ENCODE assay signal across 11 mouse cellular contexts in the genomic region with DNA sequence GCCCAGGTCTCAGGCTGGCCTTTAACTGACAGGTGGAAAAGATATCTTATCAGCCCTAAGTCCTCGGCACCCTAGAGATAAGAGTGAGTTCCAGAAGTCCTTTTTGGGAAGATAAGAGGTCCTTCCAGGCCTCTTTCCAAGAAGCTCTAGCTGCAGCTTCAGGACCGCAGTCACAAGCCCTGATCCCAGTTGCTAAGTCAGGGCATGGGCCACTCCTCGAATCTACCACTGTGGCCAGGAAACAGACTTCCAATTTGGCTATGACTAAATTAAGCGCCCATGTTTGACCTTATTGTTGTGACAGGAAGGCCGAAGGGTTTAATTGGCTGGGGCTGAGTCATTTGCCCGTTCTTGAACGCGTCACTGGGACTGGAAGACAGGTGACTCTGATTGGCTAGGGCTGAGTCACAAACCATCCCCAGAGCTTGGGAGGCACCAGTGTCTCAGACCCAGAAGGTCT. TPM values are rescaled to one million over a fixed set of nuclear protein-coding genes. Genes with fewer than 3 reads are reported as not detected.
DNase-seq lines count a peak whose midpoint lies in the region; ATAC-seq and TF ChIP-seq lines count a peak whose summit lies in the region.
"Had no signal": no experiment of that assay in that cellular context is flagged by ENCODE, and none has a peak within 500 bp of the region (broad histone marks: within the 10 kb centered on the region; RNA-seq: fewer than 3 reads in every experiment).

No protein-coding gene starts in this region.

- peaks cover 61% of the 10 kb centered on the region for H3K4me1 ChIP-seq in erythroblast, embryonic 14.5 days (ENCODE audit: control insufficient read depth)
- peaks cover 15% of the 10 kb centered on the region for H3K4me1 ChIP-seq in liver, embryonic 16.5 days (ENCODE audit: control insufficient read depth, low read depth, low read length)
- peaks cover 4% of the 10 kb centered on the region; the same call in 1 of the 2 replicates for H3K4me1 ChIP-seq in cerebellum, adult 2 months (ENCODE audit: control insufficient read depth, insufficient read depth, low read length)
- H3K4me1 ChIP-seq: limb, embryonic 15.5 days had no signal

- H3K9me3 ChIP-seq in erythroblast, embryonic 14.5 days (ENCODE audit: control insufficient read depth, low read length), result no peaks in the 10 kb centered on the region
- H3K9me3 ChIP-seq in liver, embryonic 16.5 days (replicated peaks; ENCODE audit: control insufficient read depth, low read length), result no peaks in the 10 kb centered on the region
- H3K9me3 ChIP-seq: limb, embryonic 15.5 days had no signal

- no peaks in the 10 kb centered on the region for H3K27me3 ChIP-seq in erythroblast, embryonic 14.5 days (ENCODE audit: control insufficient read depth)
- peaks cover 21% of the 10 kb centered on the region for H3K27me3 ChIP-seq in liver, embryonic 16.5 days (ENCODE audit: control insufficient read depth, insufficient read depth, low read depth, low read length)
- no peaks in the 10 kb centered on the region for H3K27me3 ChIP-seq in cerebellum, adult 2 months (ENCODE audit: control insufficient read depth, insufficient read depth, low read length)
- H3K27me3 ChIP-seq: limb, embryonic 15.5 days had no signal

- peak overlapping the region; percentile 51 for H3K27ac ChIP-seq in gastrocnemius, adult 2 months
- H3K27ac ChIP-seq in liver, embryonic 16.5 days (ENCODE audit: low read length), result peak overlapping the region; percentile 9; the same call in 1 of the 2 replicates
- no peak overlapping the region for H3K27ac ChIP-seq in cerebellum, adult 2 months (ENCODE audit: insufficient read depth, low read length)
- H3K27ac ChIP-seq: layer of hippocampus, adult 2 months; limb, embryonic 15.5 days had no signal

- peak; percentile 28 for DNase-seq in gastrocnemius, adult 2 months
- DNase-seq in gastrocnemius, adult 8-10 months (ENCODE audit: low spot score in 2 of 2), result no peak
- DNase-seq in Muller cell, postnatal 12 days (ENCODE audit: inconsistent ontology term), result peak; percentile 68
- DNase-seq in layer of hippocampus, postnatal 25 days (ENCODE audit: extremely low spot score in 1 of 2, low spot score in 1 of 2), result no peak
- DNase-seq in cerebellum, adult 2 months, result no peak
- no peak for DNase-seq in thymus, postnatal 14 days
- DNase-seq: midbrain, embryonic 14.5 days had no signal

- no peak for TF ChIP-seq CTCF in gastrocnemius, adult 2 months (IDR thresholded peaks at IDR 0.05)
- no peak for TF ChIP-seq CTCF in cerebellum, adult 2 months (IDR thresholded peaks at IDR 0.05; ENCODE audit: borderline replicate concordance, insufficient read depth, low read depth, low read length)

- no peak for TF ChIP-seq POLR2A in cerebellum, adult 2 months (IDR thresholded peaks at IDR 0.05; ENCODE audit: borderline replicate concordance, insufficient read depth, low read length)

- intact Hi-C loops in gastrocnemius, adult 2 months (cut with DNase I), result no loop called here

- peak overlapping the region; percentile 35 for H3K9ac ChIP-seq in liver, embryonic 16.5 days (ENCODE audit: low read depth, low read length)
- H3K9ac ChIP-seq: limb, embryonic 15.5 days had no signal

- H3K4me2 ChIP-seq in liver, embryonic 16.5 days (ENCODE audit: low read depth, low read length), result peak overlapping the region; percentile 31
- H3K4me2 ChIP-seq: limb, embryonic 15.5 days had no signal

- peak; percentile 88 for ATAC-seq in liver, embryonic 16.5 days (ENCODE audit: low read depth)

- WGBS in liver, embryonic 16.5 days (ENCODE audit: insufficient replicate concordance), result 23% methylated on average over 8 of the region's 8 CpGs
- 54% methylated on average over 8 of the region's 8 CpGs for WGBS in cerebellum, adult 2 months

- H3K36me3 ChIP-seq in erythroblast, embryonic 14.5 days (ENCODE audit: control insufficient read depth), result peaks cover 17% of the 10 kb centered on the region
- H3K36me3 ChIP-seq in liver, embryonic 16.5 days (ENCODE audit: control insufficient read depth, insufficient read depth), result no peaks in the 10 kb centered on the region
- H3K36me3 ChIP-seq: limb, embryonic 15.5 days had no signal

- no peak overlapping the region for H3K4me3 ChIP-seq in gastrocnemius, adult 2 months
- peak overlapping the region; percentile 33 for H3K4me3 ChIP-seq in erythroblast, embryonic 14.5 days (replicated peaks)
- no peak overlapping the region for H3K4me3 ChIP-seq in liver, embryonic 16.5 days (ENCODE audit: low read depth, low read length)
- no peak overlapping the region for H3K4me3 ChIP-seq in cerebellum, adult 2 months (replicated peaks; ENCODE audit: insufficient read depth, low read depth, low read length)
- H3K4me3 ChIP-seq: layer of hippocampus, adult 2 months; limb, embryonic 15.5 days had no signal

RNA-seq across cellular contexts. Expression of a gene that starts 12.3 kb away (rescaled TPM):
- total RNA-seq in gastrocnemius, adult 2 months (2021), result 1 to 10 TPM; 2.3 to 3.7 TPM
- total RNA-seq in gastrocnemius, adult 8-10 months (2022), result 1 to 10 TPM; 2.2 to 2.5 (median 2.3) TPM
- 7.3 and 9.0 TPM in 2 replicates for polyA plus RNA-seq in erythroblast, embryonic 14.5 days (2012)
- polyA plus RNA-seq in liver, embryonic 16.5 days (2015; fragmentation: Nextera tagmentation; extraction: Ambion mirVana), result 20.5 and 23.3 TPM in 2 replicates
- 10 to 100 TPM; 24.1 to 24.6 TPM for total RNA-seq in layer of hippocampus, postnatal 25 days (2021)
- 35.4 and 38.9 TPM in 2 replicates for polyA plus RNA-seq in cerebellum, adult 2 months (2012; rRNA removed)

RNA-seq across cellular contexts. Expression of a gene that starts 44.8 kb away (rescaled TPM):
- not detected for total RNA-seq in gastrocnemius, adult 2 months (2021)
- not detected for total RNA-seq in gastrocnemius, adult 8-10 months (2022)
- polyA plus RNA-seq in erythroblast, embryonic 14.5 days (2012), result 0.88 and 1.4 TPM in 2 replicates
- 1.4 and 1.7 TPM in 2 replicates for polyA plus RNA-seq in liver, embryonic 16.5 days (2015; fragmentation: Nextera tagmentation; extraction: Ambion mirVana)
- total RNA-seq in layer of hippocampus, postnatal 25 days (2021), result not detected
- 0.30 and 0.51 TPM in 2 replicates for polyA plus RNA-seq in cerebellum, adult 2 months (2012; rRNA removed)
- total RNA-seq: layer of hippocampus, adult 2 months had no signal
- polyA plus RNA-seq: limb, embryonic 15.5 days; midbrain, embryonic 14.5 days had no signal

Comparison
In these comparisons a context has a peak if more than half of its experiments do, and no peak if none do; other contexts are left out.
1. DNase-seq: peak in gastrocnemius, adult 2 months (single experiment) and Muller cell, postnatal 12 days (single experiment); none in gastrocnemius, adult 8-10 months (0 of 2), layer of hippocampus, postnatal 25 days (0 of 2), cerebellum, adult 2 months (0 of 2) and thymus, postnatal 14 days (single experiment).
2. RNA of a gene that starts 12.3 kb away (total RNA-seq): 24.1 to 24.6 TPM in layer of hippocampus, postnatal 25 days; 2.3 to 3.7 TPM in gastrocnemius, adult 2 months and 2.2 to 2.5 TPM in gastrocnemius, adult 8-10 months; every median in the first group is over 4 times any median in the second.